Mouse (Mus musculus) CD4-positive, CD25-positive, alpha-beta regulatory T cell, adult 4 months (primary cell): Measurements from ENCODE around the gene Myo5a. TPM values are rescaled to one million over a fixed set of nuclear protein-coding genes. Genes with fewer than 3 reads are reported as not detected.
A peak's percentile ranks its signal among the peaks of the same experiment; 100 is the strongest.
"Not testable (repeated sequence)": the region's sequence is repeated elsewhere in the genome, so short reads cannot be mapped to it uniquely, and the experiment has no call there.

Experiments
- ATAC-seq: one replicate; pipeline ENCODE4 v1.8.0; 2017
- polyA plus RNA-seq, 2 experiments: library from polyadenylated mRNA; unstranded; fragments of 100-300 nt; shearing (Covaris generic); gene quantifications; one replicate each; pipeline ENCODE4 v1.2.1; 2017

Myo5a gene
- polyA plus RNA-seq, 2 experiments from 2014 or later: 6.0 to 8.2 TPM

GRCm38 (mm10) chr9:75248874-75249273, 178.1 kb downstream of the Myo5a start:
- no peak for ATAC-seq

GRCm38 (mm10) chr9:75253158-75253557, 182.3 kb downstream of the Myo5a start:
- ATAC-seq: not testable (repeated sequence)

GRCm38 (mm10) chr9:75253766-75254165, 183.0 kb downstream of the Myo5a start:
- no peak for ATAC-seq

GRCm38 (mm10) chr9:75254196-75254955, 183.6 kb downstream of the Myo5a start:
- no peak for ATAC-seq

GRCm38 (mm10) chr9:75255820-75256545, 185.2 kb downstream of the Myo5a start:
- ATAC-seq: peak; percentile 83

- no peak for ATAC-seq
Observed at GRCm38 (mm10) chr9:75258792-75259191, 188.0 kb downstream of the Myo5a start.

- ATAC-seq: no peak
Observed at GRCm38 (mm10) chr9:75259656-75260055, 188.8 kb downstream of the Myo5a start.

GRCm38 (mm10) chr9:75261332-75261872, 190.6 kb downstream of the Myo5a start:
- peak; percentile 33 for ATAC-seq

- peak; percentile 83 for ATAC-seq
Observed at GRCm38 (mm10) chr9:75262235-75262826, 191.5 kb downstream of the Myo5a start.

GRCm38 (mm10) chr9:75264008-75264718, 193.3 kb downstream of the Myo5a start:
- no peak for ATAC-seq

- ATAC-seq: no peak
Observed at GRCm38 (mm10) chr9:75267147-75267546, 196.3 kb downstream of the Myo5a start.

- ATAC-seq: peak; percentile 76
Observed at GRCm38 (mm10) chr9:75270382-75270781, 199.6 kb downstream of the Myo5a start.

- peak; percentile 68 for ATAC-seq
Observed at GRCm38 (mm10) chr9:75271539-75271938, 200.7 kb downstream of the Myo5a start.

Other genes starting within 250 kb of the Myo5a start
- gene Onecut1, start 209.1 kb upstream of the Myo5a start, polyA plus RNA-seq: not detected
- gene Fam214a, start 118.1 kb upstream of the Myo5a start, polyA plus RNA-seq: 10 to 100 TPM; 24.3 to 28.4 TPM
- gene Arpp19, start 33.4 kb upstream of the Myo5a start, polyA plus RNA-seq: 100 to 1,000 TPM; 284 to 368 TPM
- gene Myo5c, start 161.0 kb downstream of the Myo5a start, polyA plus RNA-seq: 1 to 10 TPM in 1 of 2 experiments, not detected in 1; 1.1 TPM
- 10 to 100 TPM in 1 of 2 experiments, 1 to 10 TPM in 1; 9.0 to 11.3 TPM for gene Gnb5, start 235.3 kb downstream of the Myo5a start, polyA plus RNA-seq